Mouse (Mus musculus) testis, adult 2 months (tissue): ENCODE data around the gene Kncn.

Source experiments
- CTCF ChIP-seq: fragments of 200-500 bp; IDR thresholded peaks from 2 replicates; pipeline ENCODE4 v1.5.1; 2012; ENCODE audit warnings: low read depth, mild to moderate bottlenecking, inconsistent platforms, low read length, moderate library complexity; ENCODE audit not compliant: control insufficient read depth, insufficient read depth, insufficient replicate concordance
- POLR2A ChIP-seq: fragments of 200-500 bp; IDR thresholded peaks from 2 replicates; pipeline ENCODE4 v1.6.1; 2012; ENCODE audit warnings: low read depth, mild to moderate bottlenecking, inconsistent platforms, low read length, moderate library complexity; ENCODE audit not compliant: control insufficient read depth

GRCm38 (mm10) chr4:115882195-115882594 lies 2.0 kb upstream of the Kncn start:
- TF ChIP-seq CTCF (no peak), POLR2A (no peak)
